Mouse (Mus musculus) liver, embryonic 14.5 days (tissue): ENCODE measurements around the gene Tm2d3. TPM values are rescaled to one million over a fixed set of nuclear protein-coding genes. Genes with fewer than 3 reads are reported as not detected.
A peak's percentile ranks its signal among the peaks of the same experiment; 100 is the strongest.

ENCODE experiments used
- ATAC-seq: fragments of 200-750 bp; cut with Nextera tagmentation; 2 replicates; pipeline ENCODE4 v1.8.0; 2017; ENCODE audit warnings: moderate number of reproducible peaks, mild to moderate bottlenecking, moderate library complexity; ENCODE audit not compliant: insufficient read depth
- DNase-seq, 3 experiments: peaks; one replicate each; pipeline ENCODE4 v3.0.0-alpha.2; 2012 to 2013; ENCODE audit warnings: low read depth in 3 of 3, low spot score in 3 of 3
- H3K27ac ChIP-seq: fragments of 300-500 bp; sonication (generic); 2 replicates; pipeline ENCODE4 v1.5.1; 2014; ENCODE audit warnings: moderate library complexity, mild to moderate bottlenecking, control low read depth, inconsistent platforms
- H3K27me3 ChIP-seq: fragments of 300-500 bp; sonication (generic); 2 replicates; pipeline ENCODE4 v1.6.1; 2014; ENCODE audit warnings: mild to moderate bottlenecking, low read length, moderate library complexity; ENCODE audit not compliant: control insufficient read depth, insufficient read depth
- H3K36me3 ChIP-seq: fragments of 300-500 bp; sonication (generic); replicated peaks from 2 replicates; pipeline ENCODE4 v1.6.1; 2014; ENCODE audit warnings: low read depth; ENCODE audit not compliant: control insufficient read depth, insufficient read depth
- H3K4me1 ChIP-seq, 2 experiments: fragments of 200-500 bp in 1 of 2; fragments of 300-500 bp in 1 of 2; sonication (generic) in 1 of 2; replicated peaks; 2 replicates each; pipeline ENCODE4 v1.6.1; 2012 to 2014; ENCODE audit warnings: antibody characterized with exemption in 1 of 2, inconsistent platforms in 1 of 2, low read length in 1 of 2; ENCODE audit not compliant: control insufficient read depth in 2 of 2, insufficient read depth in 2 of 2
- H3K4me2 ChIP-seq: fragments of 300-500 bp; sonication (generic); 2 replicates; pipeline ENCODE4 v1.6.1; 2014; ENCODE audit warnings: low read depth, mild to moderate bottlenecking, control low read depth, moderate library complexity
- H3K4me3 ChIP-seq, 2 experiments: fragments of 200-500 bp in 1 of 2; fragments of 300-500 bp in 1 of 2; sonication (generic) in 1 of 2; 2 replicates each; pipeline ENCODE4 v1.5.1; 2012 to 2014; ENCODE audit warnings: low read depth in 2 of 2, low read length in 2 of 2, mild to moderate bottlenecking in 2 of 2, control low read depth in 1 of 2, inconsistent platforms in 1 of 2, moderate library complexity in 1 of 2; ENCODE audit not compliant: insufficient read depth in 1 of 2
- H3K9ac ChIP-seq: fragments of 300-500 bp; sonication (generic); replicated peaks from 2 replicates; pipeline ENCODE4 v1.6.1; 2014; ENCODE audit warnings: mild to moderate bottlenecking, control low read depth, moderate library complexity
- H3K9me3 ChIP-seq: fragments of 300-500 bp; sonication (generic); 2 replicates; pipeline ENCODE4 v1.6.1; 2016; ENCODE audit warnings: low read length, mixed read lengths; ENCODE audit not compliant: control insufficient read depth
- CTCF ChIP-seq: IDR thresholded peaks from 2 replicates; pipeline ENCODE4 v1.5.1; 2016; ENCODE audit warnings: antibody characterized with exemption, low read depth, control low read depth
- EP300 ChIP-seq: IDR thresholded peaks from 2 replicates; pipeline ENCODE4 v1.6.1; 2016; ENCODE audit warnings: antibody characterized with exemption, low read depth
- WGBS: fragments of 180-500 bp; shearing (Covaris S2); extraction: QIAGEN DNeasy Blood & Tissue Kit; methylation state at CpG from one replicate; pipeline ENCODE4 v1.1.7; 2014; ENCODE audit not compliant: insufficient replicate concordance; 5-methylcytosine and 5-hydroxymethylcytosine counted together
- polyA plus RNA-seq, 2 experiments: library from polyadenylated mRNA; depleted of rRNA in 1 of 2; stranded (reverse) in 1 of 2; unstranded in 1 of 2; fragments of >200 nt; fragmentation: Nextera tagmentation in 1 of 2; extraction: Ambion mirVana in 1 of 2; gene quantifications; 2 replicates each; pipeline versions ENCODE4 v1.2.1 to v1.2.3; 2012 to 2014

The Tm2d3 gene
- polyA plus RNA-seq, 2 experiments: 34.3 to 34.6 TPM

DNA sequence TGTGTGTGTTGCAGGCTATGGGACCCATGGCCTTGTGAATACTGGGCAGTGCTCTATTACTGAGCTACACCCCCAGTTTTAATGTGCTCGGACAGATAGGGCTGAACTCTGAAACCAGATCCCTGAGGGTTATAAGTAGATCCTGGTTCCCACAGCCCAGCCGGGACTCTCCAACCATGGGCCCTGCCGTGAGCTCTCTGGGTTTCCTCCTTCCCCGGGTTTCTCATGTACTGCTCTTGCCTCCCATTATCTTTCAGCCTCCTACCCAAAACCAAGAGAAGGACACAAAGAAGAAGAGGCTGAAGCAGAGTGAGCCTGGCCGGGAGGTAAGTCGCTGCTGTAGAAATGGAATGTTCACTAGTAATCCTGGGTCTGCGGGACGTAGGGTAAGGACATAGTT, 45.0 kb upstream of the Tm2d3 start:
- Histone ChIP-seq H3K4me2 (peak overlapping the region; percentile 92), H3K27me3 (no peaks in the 10 kb centered on the region), H3K9ac (peak overlapping the region; percentile 82), H3K36me3 (peaks cover 23% of the 10 kb centered on the region), H3K4me3 (peak overlapping the region; percentile 61 to 83), H3K9me3 (no peaks in the 10 kb centered on the region), H3K4me1 (peaks cover 14 to 22% of the 10 kb centered on the region in 2 experiments), H3K27ac (0 out of 2 replicates have a peak overlapping the region, but pooled peaks have one; percentile 7)
- TF ChIP-seq CTCF (no peak), EP300 (no peak)
- WGBS: 52% methylated on average over 8 of the region's 8 CpGs
- ATAC-seq: no peak
- no peak for DNase-seq

DNA sequence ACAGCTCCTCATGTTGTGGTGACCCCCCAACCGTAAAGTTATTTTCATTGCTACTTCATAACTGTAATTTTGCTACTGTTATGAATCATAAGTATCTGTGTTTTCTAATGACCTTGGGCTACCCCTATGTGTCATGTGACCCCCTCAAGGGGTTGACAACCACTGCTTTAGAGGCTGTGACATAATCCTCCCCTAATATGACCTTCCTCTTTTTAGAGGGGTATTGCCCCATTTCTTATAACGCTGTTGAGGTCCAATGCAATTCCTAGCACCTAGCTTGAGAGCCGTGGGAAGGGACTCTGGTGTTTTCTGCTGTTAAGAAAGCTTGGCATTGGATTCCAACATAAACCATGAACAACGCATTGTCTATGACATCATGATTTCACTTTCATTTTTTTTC, 40.3 kb upstream of the Tm2d3 start:
- H3K27ac ChIP-seq: no peak overlapping the region
- no peak overlapping the region for H3K9ac ChIP-seq
- no peak overlapping the region for H3K4me3 ChIP-seq
- H3K9me3 ChIP-seq: no peaks in the 10 kb centered on the region
- peaks cover 39% of the 10 kb centered on the region for H3K36me3 ChIP-seq
- ATAC-seq (no peak), DNase-seq (no peak)
- TF ChIP-seq CTCF (no peak), EP300 (no peak)
- WGBS: 77% methylated on average over 4 of the region's 4 CpGs
- no peak overlapping the region for H3K4me2 ChIP-seq
- H3K27me3 ChIP-seq: no peaks in the 10 kb centered on the region
- peaks cover 0 to 7% of the 10 kb centered on the region in 2 experiments; a peak in 3 of 4 replicates for H3K4me1 ChIP-seq

- DNase-seq: no peak
- Histone ChIP-seq H3K36me3 (peaks cover 31% of the 10 kb centered on the region), H3K4me2 (peak overlapping the region; percentile 26), H3K4me3 (no peak overlapping the region), H3K4me1 (peaks cover 5 to 19% of the 10 kb centered on the region in 2 experiments), H3K9me3 (no peaks in the 10 kb centered on the region), H3K9ac (no peak overlapping the region; the same call in 1 of the 2 replicates), H3K27ac (peak overlapping the region; percentile 33; the same call in 1 of the 2 replicates), H3K27me3 (no peaks in the 10 kb centered on the region)
- TF ChIP-seq EP300: peak; percentile 37; the same call in 1 of the 2 replicates
- no peak for TF ChIP-seq CTCF
- peak; percentile 89 for ATAC-seq
- whole genome bisulfite sequencing: 41% methylated on average over 2 of the region's 2 CpGs
Measured at GRCm38 (mm10) chr7:65657490-65658120, 33.4 kb upstream of the Tm2d3 start.

DNA sequence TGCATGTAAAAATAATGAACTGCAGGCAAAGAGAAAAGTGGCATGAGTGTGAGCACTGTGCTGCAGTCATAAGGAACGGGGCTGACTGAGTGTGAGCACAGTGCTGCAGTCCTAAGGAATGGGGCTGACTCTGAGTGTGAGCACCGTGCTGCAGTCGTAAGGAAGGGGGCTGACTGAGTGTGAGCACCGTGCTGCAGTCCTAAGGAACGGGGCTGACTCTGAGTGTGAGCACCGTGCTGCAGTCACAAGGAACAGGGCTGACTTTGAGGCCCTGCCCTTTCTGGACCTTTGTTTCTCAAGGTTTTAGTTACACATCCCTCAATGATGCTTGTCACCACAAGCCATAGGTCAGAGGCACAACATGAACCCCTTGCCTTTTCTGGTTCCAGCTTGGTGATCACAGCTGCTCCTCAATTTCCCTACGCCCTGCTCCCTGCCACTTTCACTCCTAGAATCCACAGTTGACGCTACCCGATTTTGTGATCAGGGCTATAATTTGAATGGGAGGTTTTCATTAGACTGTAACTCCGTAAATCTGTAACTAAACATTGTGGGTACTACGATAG, 27.7 kb upstream of the Tm2d3 start:
- no peaks in the 10 kb centered on the region for H3K9me3 ChIP-seq
- ATAC-seq (no peak), DNase-seq (no peak)
- H3K4me1 ChIP-seq: peaks cover 0 to 3% of the 10 kb centered on the region in 2 experiments; a peak in 1 of 4 replicates
- H3K27me3 ChIP-seq: no peaks in the 10 kb centered on the region
- H3K4me3 ChIP-seq: no peak overlapping the region
- H3K9ac ChIP-seq: no peak overlapping the region
- peaks cover 38% of the 10 kb centered on the region for H3K36me3 ChIP-seq
- WGBS: 88% methylated on average over 11 of the region's 11 CpGs
- H3K27ac ChIP-seq: no peak overlapping the region
- no peak overlapping the region for H3K4me2 ChIP-seq
- TF ChIP-seq CTCF (no peak), EP300 (no peak)

- Histone ChIP-seq H3K4me1 (no peaks in the 10 kb centered on the region), H3K27me3 (no peaks in the 10 kb centered on the region), H3K36me3 (peaks cover 42% of the 10 kb centered on the region), H3K4me2 (no peak overlapping the region), H3K27ac (no peak overlapping the region), H3K4me3 (no peak overlapping the region), H3K9me3 (no peaks in the 10 kb centered on the region), H3K9ac (no peak overlapping the region)
- 81% methylated on average over 14 of the region's 14 CpGs for WGBS
- DNase-seq (no peak), ATAC-seq (no peak)
- TF ChIP-seq EP300: no peak
- no peak for TF ChIP-seq CTCF
Measured at GRCm38 (mm10) chr7:65663886-65664285, 27.1 kb upstream of the Tm2d3 start.
